Mouse (Mus musculus): Measurements from ENCODE around the gene 2810408A11Rik.

Gene 2810408A11Rik

GRCm38 (mm10) chr11:69900471-69901405 is at the start of gene 2810408A11Rik, which contains the start of gene Neurl4:
2810408A11Rik (minus strand) TSS chr11:69900987.
Neurl4 (plus strand) TSS chr11:69901072.
- peak; percentile 99 for DNase-seq (ENCODE audit: low read depth)

GRCm38 (mm10) chr11:69948763-69949150 is 48.0 kb upstream of the 2810408A11Rik start:
- DNase-seq (ENCODE audit: low read depth) = peak; percentile 90

GRCm38 (mm10) chr11:69948066-69948762 is 47.4 kb upstream of the 2810408A11Rik start, which contains the start of gene Slc2a4:
Slc2a4 (minus strand) TSS chr11:69948188.
- DNase-seq (ENCODE audit: low read depth) = peak; percentile 92

GRCm38 (mm10) chr11:69947337-69948065 is 46.7 kb upstream of the 2810408A11Rik start:
- DNase-seq (ENCODE audit: low read depth) = peak; percentile 52

GRCm38 (mm10) chr11:69945997-69946891 is 45.5 kb upstream of the 2810408A11Rik start:
- DNase-seq (ENCODE audit: low read depth) = no peak

- DNase-seq (ENCODE audit: low read depth) = no peak
Observed at GRCm38 (mm10) chr11:69945216-69945615, 44.4 kb upstream of the 2810408A11Rik start.

GRCm38 (mm10) chr11:69940962-69941361 is 40.2 kb upstream of the 2810408A11Rik start:
- DNase-seq (ENCODE audit: low read depth) = no peak

GRCm38 (mm10) chr11:69939731-69940130 is 38.9 kb upstream of the 2810408A11Rik start:
- DNase-seq (ENCODE audit: low read depth) = no peak

- no peak for DNase-seq (ENCODE audit: low read depth)
Observed at GRCm38 (mm10) chr11:69939181-69939580, 38.4 kb upstream of the 2810408A11Rik start.

GRCm38 (mm10) chr11:69938401-69938979 is 37.7 kb upstream of the 2810408A11Rik start:
- no peak for DNase-seq (ENCODE audit: low read depth)

- no peak for DNase-seq (ENCODE audit: low read depth)
Observed at GRCm38 (mm10) chr11:69937834-69938233, 37.0 kb upstream of the 2810408A11Rik start.

- DNase-seq (ENCODE audit: low read depth) = no peak
Observed at GRCm38 (mm10) chr11:69937385-69937784, 36.6 kb upstream of the 2810408A11Rik start.

GRCm38 (mm10) chr11:69936714-69937347 is 36.0 kb upstream of the 2810408A11Rik start:
- DNase-seq (ENCODE audit: low read depth) = no peak

GRCm38 (mm10) chr11:69936156-69936555 is 35.4 kb upstream of the 2810408A11Rik start:
- no peak for DNase-seq (ENCODE audit: low read depth)

- no peak for DNase-seq (ENCODE audit: low read depth)
Observed at GRCm38 (mm10) chr11:69935137-69935879, 34.5 kb upstream of the 2810408A11Rik start, which contains the start of gene Ybx2. Ybx2 (plus strand) TSS chr11:69935796.

- DNase-seq (ENCODE audit: low read depth) = no peak
Observed at GRCm38 (mm10) chr11:69934681-69935080, 33.9 kb upstream of the 2810408A11Rik start.

GRCm38 (mm10) chr11:69934169-69934568 is 33.4 kb upstream of the 2810408A11Rik start:
- peak; percentile 84 for DNase-seq (ENCODE audit: low read depth)

GRCm38 (mm10) chr11:69933066-69933465 is 32.3 kb upstream of the 2810408A11Rik start:
- peak; percentile 63 for DNase-seq (ENCODE audit: low read depth)

GRCm38 (mm10) chr11:69932254-69932653 is 31.5 kb upstream of the 2810408A11Rik start:
- peak; percentile 45 for DNase-seq (ENCODE audit: low read depth)
